Mouse (Mus musculus) adrenal gland, postnatal 4 days (tissue): ENCODE data around the gene Uvrag. TPM values are rescaled to one million over a fixed set of nuclear protein-coding genes. Genes with fewer than 3 reads are reported as not detected.
"Not testable (repeated sequence)": the region's sequence is repeated elsewhere in the genome, so short reads cannot be mapped to it uniquely, and the experiment has no call there.

Source experiments
- DNase-seq, 2 experiments: peaks; one replicate each; pipeline ENCODE4 v3.0.0; 2021 to 2022; ENCODE audit warnings: low spot score in 2 of 2, mixed read lengths in 2 of 2
- total RNA-seq, 2 experiments: library from RNA; stranded (reverse); gene quantifications; 2 replicates each; pipeline ENCODE4 v1.2.3; 2021

Uvrag gene
- total RNA-seq, 2 experiments from 2014 or later = 32.5 to 43.8 TPM

- no peak for DNase-seq
Observed at GRCm38 (mm10) chr7:98984319-98984718, 156.6 kb downstream of the Uvrag start.

- DNase-seq = no peak
Observed at GRCm38 (mm10) chr7:98983058-98983457, 157.9 kb downstream of the Uvrag start.

GRCm38 (mm10) chr7:98981423-98981822 is 159.5 kb downstream of the Uvrag start:
- DNase-seq = no peak

- DNase-seq = no peak
Observed at GRCm38 (mm10) chr7:98976839-98977457, 164.0 kb downstream of the Uvrag start.

GRCm38 (mm10) chr7:98974590-98974989 is 166.4 kb downstream of the Uvrag start:
- no peak for DNase-seq

- DNase-seq = no peak
Observed at GRCm38 (mm10) chr7:98970721-98971120, 170.2 kb downstream of the Uvrag start.

- DNase-seq = no peak
Observed at GRCm38 (mm10) chr7:98968741-98969395, 172.1 kb downstream of the Uvrag start.

GRCm38 (mm10) chr7:98968082-98968674 is 172.8 kb downstream of the Uvrag start:
- DNase-seq = no peak

- DNase-seq = no peak
Observed at GRCm38 (mm10) chr7:98967672-98968071, 173.3 kb downstream of the Uvrag start.

- not testable (repeated sequence) for DNase-seq
Observed at GRCm38 (mm10) chr7:98963581-98963980, 177.4 kb downstream of the Uvrag start.

GRCm38 (mm10) chr7:98962547-98963311 is 178.2 kb downstream of the Uvrag start:
- peak; percentile 34 to 60 for DNase-seq

GRCm38 (mm10) chr7:98962074-98962473 is 178.9 kb downstream of the Uvrag start:
- no peak for DNase-seq

- no peak for DNase-seq
Observed at GRCm38 (mm10) chr7:98960274-98960673, 180.7 kb downstream of the Uvrag start.

- no peak for DNase-seq
Observed at GRCm38 (mm10) chr7:98959246-98959645, 181.7 kb downstream of the Uvrag start.

GRCm38 (mm10) chr7:98958172-98958571 is 182.8 kb downstream of the Uvrag start:
- DNase-seq = no peak

GRCm38 (mm10) chr7:98957111-98957741 is 183.7 kb downstream of the Uvrag start:
- no peak for DNase-seq

GRCm38 (mm10) chr7:98956609-98957008 is 184.3 kb downstream of the Uvrag start:
- no peak for DNase-seq

- DNase-seq = no peak
Observed at GRCm38 (mm10) chr7:98953649-98954048, 187.3 kb downstream of the Uvrag start.

- no peak for DNase-seq
Observed at GRCm38 (mm10) chr7:98944986-98945385, 196.0 kb downstream of the Uvrag start.

- DNase-seq = no peak
Observed at GRCm38 (mm10) chr7:98943687-98944086, 197.3 kb downstream of the Uvrag start.

GRCm38 (mm10) chr7:98942746-98943145 is 198.2 kb downstream of the Uvrag start:
- no peak for DNase-seq
